21 mouse cellular contexts compared by ENCODE assay signal in the genomic region with DNA sequence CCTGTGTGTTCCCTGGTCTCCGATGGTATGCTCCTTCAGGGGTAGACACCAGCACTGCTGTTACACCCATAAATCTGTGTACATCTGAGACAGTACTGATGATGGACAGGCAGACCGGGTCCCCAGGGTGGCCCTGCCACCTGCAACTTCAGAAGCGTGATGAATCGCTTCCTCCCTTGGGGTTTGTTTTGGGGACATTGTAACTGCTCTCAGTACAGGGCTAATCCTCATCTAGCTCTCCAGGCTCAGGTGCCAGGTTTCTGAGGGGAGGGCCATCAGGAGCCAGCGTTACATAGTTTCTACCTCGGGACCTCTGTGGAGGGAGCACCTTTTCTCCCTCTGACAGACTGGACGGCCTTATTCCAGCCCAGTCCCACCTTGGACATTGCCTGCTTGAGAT. TPM values are rescaled to one million over a fixed set of nuclear protein-coding genes. Genes with fewer than 3 reads are reported as not detected.
DNase-seq lines count a peak whose midpoint lies in the region; ATAC-seq and TF ChIP-seq lines count a peak whose summit lies in the region.
"Had no signal": no experiment of that assay in that cellular context is flagged by ENCODE, and none has a peak within 500 bp of the region (broad histone marks: within the 10 kb centered on the region; RNA-seq: fewer than 3 reads in every experiment).

No protein-coding gene starts in this region.

- 79% methylated on average over 7 of the region's 7 CpGs for WGBS in heart, embryonic 15.5 days
- 77% methylated on average over 7 of the region's 7 CpGs for WGBS in stomach, embryonic 16.5 days
- WGBS in stomach, postnatal 0 days = 70% methylated on average over 7 of the region's 7 CpGs

- no peak for TF ChIP-seq CTCF in stomach, postnatal 0 days (IDR thresholded peaks at IDR 0.05; ENCODE audit: low read depth)

- H3K27me3 ChIP-seq in heart, embryonic 15.5 days = no peaks in the 10 kb centered on the region
- no peaks in the 10 kb centered on the region for H3K27me3 ChIP-seq in stomach, embryonic 16.5 days (ENCODE audit: control insufficient read depth, insufficient read depth, low read length)
- no peaks in the 10 kb centered on the region for H3K27me3 ChIP-seq in stomach, postnatal 0 days (ENCODE audit: control insufficient read depth, insufficient read depth, low read length)
- H3K27me3 ChIP-seq: embryonic facial prominence, embryonic 12.5 days; embryonic facial prominence, embryonic 15.5 days; hindbrain, embryonic 15.5 days had no signal

- H3K36me3 ChIP-seq in heart, embryonic 15.5 days = no peaks in the 10 kb centered on the region
- H3K36me3 ChIP-seq in stomach, embryonic 16.5 days (ENCODE audit: control insufficient read depth, insufficient read depth, low read length) = no peaks in the 10 kb centered on the region
- no peaks in the 10 kb centered on the region for H3K36me3 ChIP-seq in stomach, postnatal 0 days (ENCODE audit: control insufficient read depth, insufficient read depth, low read length)
- H3K36me3 ChIP-seq: embryonic facial prominence, embryonic 12.5 days; embryonic facial prominence, embryonic 15.5 days; hindbrain, embryonic 12.5 days; hindbrain, embryonic 15.5 days had no signal

- no peak for ATAC-seq in heart, embryonic 15.5 days (replicated peaks; ENCODE audit: insufficient number of reproducible peaks, insufficient read depth, low FRiP score, low read depth)
- no peak for ATAC-seq in stomach, embryonic 16.5 days (ENCODE audit: insufficient read depth, low FRiP score)
- ATAC-seq in stomach, postnatal 0 days (ENCODE audit: low FRiP score, low TSS enrichment) = no peak
- ATAC-seq: forebrain, embryonic 14.5 days; forebrain, postnatal 0 days; intestine, postnatal 0 days had no signal

- no peak for DNase-seq in heart, adult 11 months
- DNase-seq in stomach, postnatal 0 days (ENCODE audit: low spot score) = no peak
- DNase-seq in A20 (ENCODE audit: low read depth, low spot score) = peak; percentile 73
- DNase-seq in B cell, adult 2 months = peak; percentile 1 to 2
- no peak for DNase-seq in left cerebral cortex, adult 8-10 months (ENCODE audit: low spot score in 2 of 2)
- DNase-seq: adrenal gland, adult 2 months; adrenal gland, postnatal 14 days; forebrain, postnatal 0 days; gastrocnemius, adult 2 months; gastrocnemius, postnatal 14 days; heart, adult 18-20 months had no signal

- H3K9ac ChIP-seq in heart, embryonic 15.5 days = no peak overlapping the region
- H3K9ac ChIP-seq in stomach, embryonic 16.5 days (ENCODE audit: low read length) = peak overlapping the region; percentile 35; the same call in 1 of the 2 replicates
- H3K9ac ChIP-seq in stomach, postnatal 0 days (ENCODE audit: low read length) = no peak overlapping the region
- H3K9ac ChIP-seq: embryonic facial prominence, embryonic 12.5 days; embryonic facial prominence, embryonic 15.5 days; forebrain, postnatal 0 days; hindbrain, embryonic 12.5 days; hindbrain, embryonic 15.5 days had no signal

- H3K4me1 ChIP-seq in heart, embryonic 15.5 days (replicated peaks) = peaks cover 55% of the 10 kb centered on the region
- peaks cover 30% of the 10 kb centered on the region for H3K4me1 ChIP-seq in stomach, embryonic 16.5 days (ENCODE audit: control insufficient read depth, insufficient read depth, low read length)
- H3K4me1 ChIP-seq in stomach, postnatal 0 days (replicated peaks; ENCODE audit: control insufficient read depth, insufficient read depth) = peaks cover 9% of the 10 kb centered on the region
- H3K4me1 ChIP-seq: hindbrain, embryonic 15.5 days had no signal

- H3K27ac ChIP-seq in heart, embryonic 15.5 days = 0 out of 2 replicates have a peak overlapping the region, but pooled peaks have one; percentile 24
- H3K27ac ChIP-seq in stomach, embryonic 16.5 days (ENCODE audit: low read length) = no peak overlapping the region
- no peak overlapping the region for H3K27ac ChIP-seq in stomach, postnatal 0 days (replicated peaks)
- H3K27ac ChIP-seq: embryonic facial prominence, embryonic 12.5 days; embryonic facial prominence, embryonic 15.5 days; gastrocnemius, adult 2 months; hindbrain, embryonic 12.5 days; hindbrain, embryonic 15.5 days had no signal

- H3K4me3 ChIP-seq in heart, embryonic 15.5 days = no peak overlapping the region
- no peak overlapping the region for H3K4me3 ChIP-seq in stomach, embryonic 16.5 days (replicated peaks; ENCODE audit: low read length)
- H3K4me3 ChIP-seq in stomach, postnatal 0 days (ENCODE audit: low read depth, low read length) = no peak overlapping the region
- H3K4me3 ChIP-seq: embryonic facial prominence, embryonic 12.5 days; embryonic facial prominence, embryonic 15.5 days; gastrocnemius, adult 2 months; hindbrain, embryonic 12.5 days; hindbrain, embryonic 15.5 days had no signal

- no peak overlapping the region for H3K4me2 ChIP-seq in heart, embryonic 15.5 days
- no peak overlapping the region for H3K4me2 ChIP-seq in stomach, embryonic 16.5 days (ENCODE audit: low read depth, low read length)
- no peak overlapping the region for H3K4me2 ChIP-seq in stomach, postnatal 0 days (replicated peaks; ENCODE audit: low read depth)
- H3K4me2 ChIP-seq: embryonic facial prominence, embryonic 12.5 days; embryonic facial prominence, embryonic 15.5 days; heart, embryonic 11.5 days; hindbrain, embryonic 12.5 days; hindbrain, embryonic 15.5 days had no signal

- TF ChIP-seq EP300 in stomach, postnatal 0 days (optimal IDR thresholded peaks at IDR 0.05) = no peak

- no peaks in the 10 kb centered on the region for H3K9me3 ChIP-seq in heart, embryonic 15.5 days (replicated peaks)
- H3K9me3 ChIP-seq in stomach, embryonic 16.5 days (replicated peaks; ENCODE audit: control insufficient read depth, low read length) = no peaks in the 10 kb centered on the region
- H3K9me3 ChIP-seq in stomach, postnatal 0 days (ENCODE audit: control insufficient read depth, low read length) = no peaks in the 10 kb centered on the region
- H3K9me3 ChIP-seq: embryonic facial prominence, embryonic 15.5 days; hindbrain, embryonic 12.5 days; hindbrain, embryonic 15.5 days had no signal

RNA-seq across cellular contexts. Expression of a gene that starts 36.1 kb away (rescaled TPM):
- polyA plus RNA-seq in heart, embryonic 15.5 days (2015; fragmentation: Nextera tagmentation; extraction: Ambion mirVana) = 9.2 and 9.7 TPM in 2 replicates
- 3.0 TPM in 2 replicates for polyA plus RNA-seq in stomach, embryonic 16.5 days (2015; fragmentation: Nextera tagmentation; extraction: Ambion mirVana)
- 2.2 and 2.3 TPM in 2 replicates for polyA plus RNA-seq in stomach, postnatal 0 days (2015; fragmentation: Nextera tagmentation; extraction: Ambion mirVana)
- total RNA-seq in left cerebral cortex, adult 8-10 months (2022) = 100 to 1,000 TPM; 198 to 240 (median 222) TPM
- total RNA-seq: hematopoietic stem cell, adult 5-6 weeks had no signal

Comparison
In these comparisons a context has a peak if more than half of its experiments do, and no peak if none do; other contexts are left out.
1. DNase-seq: peak in A20 (single experiment) and B cell, adult 2 months (2 of 2); none in heart, adult 11 months (single experiment), stomach, postnatal 0 days (single experiment) and left cerebral cortex, adult 8-10 months (0 of 2).